Mouse (Mus musculus) spleen, postnatal 0 days (tissue): Measurements from ENCODE around the gene Cactin. TPM values are rescaled to one million over a fixed set of nuclear protein-coding genes. Genes with fewer than 3 reads are reported as not detected.

ENCODE experiments used
- polyA plus RNA-seq: library from polyadenylated mRNA; unstranded; fragments of >200 nt; fragmentation: Nextera tagmentation; extraction: Ambion mirVana; gene quantifications from 2 replicates; pipeline ENCODE4 v1.2.1, GENCODE M21; 2015

The Cactin gene
- 27.4 and 29.3 TPM in 2 replicates for polyA plus RNA-seq

GRCm38 (mm10) chr10:81320550-81321347 lies at the start of gene Cactin:
Cactin (plus strand) TSS chr10:81321103.

GRCm38 (mm10) chr10:81291511-81292104 lies 29.3 kb upstream of the Cactin start, which contains the start of gene Tjp3:
Tjp3 (minus strand) TSS chr10:81291581.

GRCm38 (mm10) chr10:81292554-81293333 lies 28.2 kb upstream of the Cactin start, which contains the start of gene Pip5k1c:
Pip5k1c (plus strand) TSS chr10:81292963.

GRCm38 (mm10) chr10:81328386-81328785 lies 7.5 kb downstream of the Cactin start, which contains the start of gene Tbxa2r:
Tbxa2r (plus strand) TSS chr10:81328731.

GRCm38 (mm10) chr10:81342686-81343505 lies 22.0 kb downstream of the Cactin start, which contains the start of gene Gipc3:
Gipc3 (minus strand) TSS chr10:81343266.

GRCm38 (mm10) chr10:81350351-81351063 lies 29.6 kb downstream of the Cactin start, which contains the start of gene Hmg20b:
Hmg20b (minus strand) TSS chr10:81350480.

GRCm38 (mm10) chr10:81356991-81357844 lies 36.3 kb downstream of the Cactin start, which contains the start of gene Mfsd12:
Mfsd12 (plus strand) TSS chr10:81357491.

GRCm38 (mm10) chr10:81365672-81366476 lies 45.0 kb downstream of the Cactin start, which contains the start of gene 4930404N11Rik:
4930404N11Rik (minus strand) TSS chr10:81365816.

Other genes starting within 250 kb of the Cactin start
- 0.30 and 0.38 TPM in 2 replicates for gene Creb3l3, start 222.2 kb upstream of the Cactin start, polyA plus RNA-seq
- gene Map2k2, start 215.2 kb upstream of the Cactin start, polyA plus RNA-seq, result 93.5 and 93.8 TPM in 2 replicates
- gene Zbtb7a, start 185.9 kb upstream of the Cactin start, polyA plus RNA-seq, result 59.5 and 59.9 TPM in 2 replicates
- gene Pias4, start 153.2 kb upstream of the Cactin start, polyA plus RNA-seq, result 25.3 and 25.7 TPM in 2 replicates
- gene Eef2, start 144.5 kb upstream of the Cactin start, polyA plus RNA-seq, result 454 and 484 TPM in 2 replicates
- gene Dapk3, start 138.1 kb upstream of the Cactin start, polyA plus RNA-seq, result 22.4 and 23.8 TPM in 2 replicates
- not detected in 2 replicates for gene 4930442H23Rik, start 137.3 kb upstream of the Cactin start, polyA plus RNA-seq
- not detected in 2 replicates for gene Nmrk2, start 119.1 kb upstream of the Cactin start, polyA plus RNA-seq
- not detected in 2 replicates for gene Atcay, start 90.3 kb upstream of the Cactin start, polyA plus RNA-seq
- 0.65 and 0.82 TPM in 2 replicates for gene Zfr2, start 87.9 kb upstream of the Cactin start, polyA plus RNA-seq
- 4.1 and 6.0 TPM in 2 replicates for gene Matk, start 68.2 kb upstream of the Cactin start, polyA plus RNA-seq
- 126 and 131 TPM in 2 replicates for gene Mrpl54, start 54.2 kb upstream of the Cactin start, polyA plus RNA-seq
- gene Apba3, start 54.1 kb upstream of the Cactin start, polyA plus RNA-seq, result 17.8 and 19.1 TPM in 2 replicates
- gene Tjp3, start 29.5 kb upstream of the Cactin start, polyA plus RNA-seq, result 0.53 and 1.2 TPM in 2 replicates
- gene Pip5k1c, start 28.1 kb upstream of the Cactin start, polyA plus RNA-seq, result 15.4 and 20.0 TPM in 2 replicates
- gene Tbxa2r, start 7.6 kb downstream of the Cactin start, polyA plus RNA-seq, result 13.1 and 18.9 TPM in 2 replicates
- 0.05 and 0.08 TPM in 2 replicates for gene Gipc3, start 22.2 kb downstream of the Cactin start, polyA plus RNA-seq
- gene Hmg20b, start 29.4 kb downstream of the Cactin start, polyA plus RNA-seq, result 48.0 and 50.8 TPM in 2 replicates
- 14.5 and 14.7 TPM in 2 replicates for gene Mfsd12, start 36.4 kb downstream of the Cactin start, polyA plus RNA-seq
- 2.2 and 2.5 TPM in 2 replicates for gene 4930404N11Rik, start 44.7 kb downstream of the Cactin start, polyA plus RNA-seq
- gene Fzr1, start 57.4 kb downstream of the Cactin start, polyA plus RNA-seq, result 142 and 145 TPM in 2 replicates
- gene Dohh, start 63.3 kb downstream of the Cactin start, polyA plus RNA-seq, result 71.6 and 73.6 TPM in 2 replicates
- gene Gm48551, start 63.4 kb downstream of the Cactin start, polyA plus RNA-seq, result 1.6 and 1.8 TPM in 2 replicates
- 0.59 TPM in 1 of 2 replicates, not detected in the other for gene Gm48552, start 67.9 kb downstream of the Cactin start, polyA plus RNA-seq
- 2.9 and 3.5 TPM in 2 replicates for gene Smim24, start 71.9 kb downstream of the Cactin start, polyA plus RNA-seq
- gene Nfic, start 134.5 kb downstream of the Cactin start, polyA plus RNA-seq, result 23.4 and 30.6 TPM in 2 replicates
- gene Celf5, start 161.6 kb downstream of the Cactin start, polyA plus RNA-seq, result 0.07 and 0.20 TPM in 2 replicates
- gene Ncln, start 175.3 kb downstream of the Cactin start, polyA plus RNA-seq, result 34.4 and 39.8 TPM in 2 replicates
- gene S1pr4, start 179.0 kb downstream of the Cactin start, polyA plus RNA-seq, result 16.0 and 23.3 TPM in 2 replicates
- 13.1 and 15.7 TPM in 2 replicates for gene Gna15, start 203.1 kb downstream of the Cactin start, polyA plus RNA-seq
- 14.8 and 19.3 TPM in 2 replicates for gene Gna11, start 224.1 kb downstream of the Cactin start, polyA plus RNA-seq
- gene Aes, start 238.4 kb downstream of the Cactin start, polyA plus RNA-seq, result 209 and 247 TPM in 2 replicates